Mouse (Mus musculus) stomach, embryonic 16.5 days (tissue): ENCODE data around the gene Trex1. TPM values are rescaled to one million over a fixed set of nuclear protein-coding genes. Genes with fewer than 3 reads are reported as not detected.

Experiments used
- polyA plus RNA-seq: library from polyadenylated mRNA; unstranded; fragments of >200 nt; fragmentation: Nextera tagmentation; extraction: Ambion mirVana; gene quantifications from 2 replicates; pipeline ENCODE4 v1.2.1, GENCODE M21; 2015

Gene Trex1
- polyA plus RNA-seq, 1 experiment from 2014 or later: 13.7 TPM

Other genes starting within 250 kb of the Trex1 start
- 0.74 and 1.0 TPM in 2 replicates for gene Celsr3, start 233.4 kb downstream of the Trex1 start, polyA plus RNA-seq
- gene Slc26a6, start 206.5 kb downstream of the Trex1 start, polyA plus RNA-seq: 15.5 and 16.1 TPM in 2 replicates
- gene Tmem89, start 145.1 kb downstream of the Trex1 start, polyA plus RNA-seq: 0.27 TPM in 1 of 2 replicates, not detected in the other
- 482 and 516 TPM in 2 replicates for gene Uqcrc1, start 123.1 kb downstream of the Trex1 start, polyA plus RNA-seq
- 6.0 and 8.5 TPM in 2 replicates for gene Col7a1, start 106.1 kb downstream of the Trex1 start, polyA plus RNA-seq
- 0.31 and 0.40 TPM in 2 replicates for gene Ucn2, start 73.7 kb downstream of the Trex1 start, polyA plus RNA-seq
- 10.2 and 11.2 TPM in 2 replicates for gene Pfkfb4, start 68.0 kb downstream of the Trex1 start, polyA plus RNA-seq
- 132 and 161 TPM in 2 replicates for gene Shisa5, start 21.2 kb downstream of the Trex1 start, polyA plus RNA-seq
- gene Atrip, start 14.4 kb upstream of the Trex1 start, polyA plus RNA-seq: 23.1 and 23.4 TPM in 2 replicates
- 15.8 and 17.3 TPM in 2 replicates for gene Ccdc51, start 22.8 kb upstream of the Trex1 start, polyA plus RNA-seq
- 495 and 585 TPM in 2 replicates for gene Tma7, start 22.9 kb upstream of the Trex1 start, polyA plus RNA-seq
- 15.4 and 15.6 TPM in 2 replicates for gene Plxnb1, start 35.7 kb upstream of the Trex1 start, polyA plus RNA-seq
- gene Fbxw21, start 102.3 kb upstream of the Trex1 start, polyA plus RNA-seq: not detected in 2 replicates
- gene Fbxw13, start 136.2 kb upstream of the Trex1 start, polyA plus RNA-seq: 0.17 TPM in 1 of 2 replicates, not detected in the other
- gene Fbxw20, start 175.0 kb upstream of the Trex1 start, polyA plus RNA-seq: not detected in 2 replicates
- not detected in 2 replicates for gene Fbxw14, start 227.9 kb upstream of the Trex1 start, polyA plus RNA-seq